Mouse (Mus musculus) G1E-ER4 (cell line): ENCODE results near the gene Il2. TPM values are rescaled to one million over a fixed set of nuclear protein-coding genes. Genes with fewer than 3 reads are reported as not detected.

ENCODE experiments used
- GATA1 ChIP-seq: IDR thresholded peaks from one replicate; pipeline ENCODE4 v1.8.0; 2012; ENCODE audit warnings: low read length, inconsistent platforms
- polyA plus RNA-seq: library from polyadenylated mRNA; stranded (reverse); fragments of >175 nt; gene quantifications from 2 replicates; pipeline ENCODE4 v1.2.3, GENCODE M21; 2012

The Il2 gene
- polyA plus RNA-seq, 1 experiment = not detected

- TF ChIP-seq GATA1 = no peak
Observed at GRCm38 (mm10) chr3:37129063-37129462, 3.3 kb upstream of the Il2 start.

- TF ChIP-seq GATA1 = no peak
Observed at GRCm38 (mm10) chr3:37128269-37128668, 2.5 kb upstream of the Il2 start.

- no peak for TF ChIP-seq GATA1
Observed at GRCm38 (mm10) chr3:37126162-37126561, 403 bp upstream of the Il2 start.

- TF ChIP-seq GATA1 = no peak
Observed at GRCm38 (mm10) chr3:37090721-37091120, 35.0 kb downstream of the Il2 start.

- no peak for TF ChIP-seq GATA1
Observed at GRCm38 (mm10) chr3:37084860-37085259, 40.9 kb downstream of the Il2 start.

- TF ChIP-seq GATA1 = no peak
Observed at GRCm38 (mm10) chr3:37073211-37073610, 52.5 kb downstream of the Il2 start.

Other genes with a start within 250 kb of the Il2 start
- not detected in 2 replicates for gene Adad1, start 62.4 kb downstream of the Il2 start, polyA plus RNA-seq
- gene Il21, start 106.7 kb upstream of the Il2 start, polyA plus RNA-seq = not detected in 2 replicates
- gene Bbs12, start 186.6 kb upstream of the Il2 start, polyA plus RNA-seq = 0.16 and 0.30 TPM in 2 replicates
- 6.2 and 9.1 TPM in 2 replicates for gene Cetn4, start 186.7 kb upstream of the Il2 start, polyA plus RNA-seq
- 0.10 and 0.35 TPM in 2 replicates for gene Fgf2, start 222.4 kb upstream of the Il2 start, polyA plus RNA-seq